In the genomic region with DNA sequence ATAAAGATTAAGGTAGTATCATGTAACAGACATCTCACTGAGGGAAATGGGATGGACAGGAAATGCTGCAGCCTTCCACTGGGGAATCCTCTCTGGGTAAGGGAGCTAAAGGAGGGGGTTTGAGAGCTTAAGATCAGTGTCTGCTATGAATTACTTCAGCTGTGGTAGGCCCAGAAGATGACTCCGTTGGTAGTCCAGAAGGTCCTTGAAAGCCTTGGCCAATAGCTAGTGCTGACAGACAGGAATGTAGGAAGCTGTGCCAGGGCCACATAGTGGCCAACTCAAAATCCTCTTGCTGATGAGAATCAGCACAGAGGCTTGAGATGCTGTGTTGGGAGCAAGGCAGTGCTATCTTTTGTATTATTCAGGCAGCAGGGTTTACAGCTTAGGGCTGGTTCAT, we compare ENCODE assay signal across 10 mouse cellular contexts. TPM values are rescaled to one million over a fixed set of nuclear protein-coding genes. Genes with fewer than 3 reads are reported as not detected.
DNase-seq lines count a peak whose midpoint lies in the region; ATAC-seq lines count a peak whose summit lies in the region.
"Had no signal": no experiment of that assay in that cellular context is flagged by ENCODE, and none has a peak within 500 bp of the region (broad histone marks: within the 10 kb centered on the region; RNA-seq: fewer than 3 reads in every experiment).

No protein-coding gene starts in this region.

- peak; percentile 89 for DNase-seq in heart, adult 11 months
- DNase-seq in NIH3T3 (ENCODE audit: low read depth), result peak; percentile 74
- DNase-seq in cerebellum, postnatal 14 days, result peak; percentile 74 to 84
- DNase-seq in heart, postnatal 4 days, result peak; percentile 42
- DNase-seq in layer of hippocampus, adult 8-10 months (ENCODE audit: low spot score in 2 of 2), result no peak
- no peak for DNase-seq in right cerebral cortex, adult 2 months (ENCODE audit: low spot score in 2 of 2)
- DNase-seq: right cerebral cortex, postnatal 4 days had no signal

- no peak overlapping the region for H3K4me3 ChIP-seq in heart, embryonic 11.5 days (ENCODE audit: low read depth, low read length)
- no peak overlapping the region for H3K4me3 ChIP-seq in hindbrain, embryonic 12.5 days
- H3K4me3 ChIP-seq: myocyte had no signal

- no peaks in the 10 kb centered on the region for H3K27me3 ChIP-seq in heart, embryonic 11.5 days (ENCODE audit: control insufficient read depth, insufficient read depth, low read length)
- H3K27me3 ChIP-seq in hindbrain, embryonic 12.5 days, result no peaks in the 10 kb centered on the region

- no peak overlapping the region for H3K9ac ChIP-seq in heart, embryonic 11.5 days (ENCODE audit: low read depth, low read length)
- H3K9ac ChIP-seq in hindbrain, embryonic 12.5 days, result no peak overlapping the region

- no peaks in the 10 kb centered on the region for H3K9me3 ChIP-seq in heart, embryonic 11.5 days (replicated peaks; ENCODE audit: control insufficient read depth, low read length)
- H3K9me3 ChIP-seq in hindbrain, embryonic 12.5 days (replicated peaks), result no peaks in the 10 kb centered on the region

- no peaks in the 10 kb centered on the region for H3K36me3 ChIP-seq in heart, embryonic 11.5 days (ENCODE audit: control insufficient read depth, insufficient read depth, low read length)
- H3K36me3 ChIP-seq in hindbrain, embryonic 12.5 days, result no peaks in the 10 kb centered on the region

- H3K4me1 ChIP-seq in heart, embryonic 11.5 days (ENCODE audit: control insufficient read depth, insufficient read depth, low read length), result peaks cover 7% of the 10 kb centered on the region
- H3K4me1 ChIP-seq in hindbrain, embryonic 12.5 days, result no peaks in the 10 kb centered on the region

- no peak overlapping the region for H3K27ac ChIP-seq in heart, embryonic 11.5 days (ENCODE audit: low read depth, low read length)
- H3K27ac ChIP-seq in hindbrain, embryonic 12.5 days, result no peak overlapping the region

- WGBS in heart, embryonic 11.5 days (ENCODE audit: insufficient replicate concordance), result 41% methylated on average over 1 of the region's 1 CpGs
- WGBS in hindbrain, embryonic 12.5 days, result 74% methylated on average over 1 of the region's 1 CpGs

- no peak overlapping the region for H3K4me2 ChIP-seq in heart, embryonic 11.5 days
- no peak overlapping the region for H3K4me2 ChIP-seq in hindbrain, embryonic 12.5 days (replicated peaks)

- no peak for ATAC-seq in heart, embryonic 11.5 days (replicated peaks; ENCODE audit: insufficient number of reproducible peaks, low FRiP score, low TSS enrichment)
- ATAC-seq in hindbrain, embryonic 12.5 days (ENCODE audit: low FRiP score), result no peak

RNA-seq across cellular contexts. Expression of gene Faf1, which starts 59.4 kb away (rescaled TPM):
- polyA plus RNA-seq in heart, embryonic 11.5 days (2014; fragmentation: Nextera tagmentation; extraction: Ambion mirVana), result 25.2 and 25.3 TPM in 2 replicates
- total RNA-seq in heart, postnatal 4 days (2021), result 10 to 100 TPM; 34.0 to 34.6 TPM
- 10 to 100 TPM; 22.9 to 26.6 (median 24.3) TPM for total RNA-seq in layer of hippocampus, adult 8-10 months (2022)
- 45.5 and 47.0 TPM in 2 replicates for polyA plus RNA-seq in hindbrain, embryonic 12.5 days (2016; fragmentation: Nextera tagmentation; extraction: Ambion mirVana)

Comparison
In these comparisons a context has a peak if more than half of its experiments do, and no peak if none do; other contexts are left out.
1. DNase-seq: peak in heart, adult 11 months (single experiment), NIH3T3 (single experiment), cerebellum, postnatal 14 days (2 of 2) and heart, postnatal 4 days (single experiment); none in layer of hippocampus, adult 8-10 months (0 of 2) and right cerebral cortex, adult 2 months (0 of 2).